Mouse (Mus musculus) yolk sac, embryonic 10.5 days (tissue): Measurements from ENCODE around the gene Rps3a1.

Source experiments
- DNase-seq: peaks from one replicate; pipeline ENCODE4 v3.0.0-alpha.2; 2017; ENCODE audit warnings: low spot score

The Rps3a1 gene

DNA sequence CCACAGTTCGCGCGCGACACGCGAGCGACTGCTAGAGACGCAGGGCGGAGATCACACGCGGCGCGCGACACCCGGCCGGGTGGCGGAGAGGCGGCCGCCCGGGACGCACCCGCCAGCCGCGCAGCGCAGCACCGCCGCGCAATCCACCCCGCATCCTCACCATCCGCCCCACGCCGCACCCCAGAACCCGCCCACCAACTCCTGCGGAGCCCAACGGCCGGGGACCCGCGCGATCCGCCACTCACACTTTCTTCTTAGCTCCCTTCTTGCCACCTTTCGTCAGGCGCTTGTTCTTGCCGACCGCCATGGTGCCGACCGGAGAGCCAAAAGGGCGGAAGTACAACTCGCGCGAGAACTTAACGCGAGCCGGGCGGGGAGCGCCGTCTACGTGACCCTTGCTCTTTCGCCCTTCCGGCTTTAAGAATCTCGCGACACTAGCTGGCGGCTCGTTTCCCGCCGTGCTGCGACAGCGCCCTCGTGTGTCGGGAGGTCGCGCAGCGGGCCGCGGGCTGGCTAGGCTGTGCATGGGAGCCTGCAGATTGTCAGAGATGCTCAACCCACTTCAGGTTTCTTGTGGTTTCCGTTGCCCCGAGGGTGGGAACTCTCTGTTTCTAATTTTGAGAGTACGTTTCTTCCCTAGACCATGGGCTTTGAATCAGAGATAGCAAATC lies at the start of gene Rps3a1:
TSS of gene Rps3a1 (minus strand) at position 440 of the 671 bp plus-strand sequence.
- DNase-seq, result peak; percentile 95

DNA sequence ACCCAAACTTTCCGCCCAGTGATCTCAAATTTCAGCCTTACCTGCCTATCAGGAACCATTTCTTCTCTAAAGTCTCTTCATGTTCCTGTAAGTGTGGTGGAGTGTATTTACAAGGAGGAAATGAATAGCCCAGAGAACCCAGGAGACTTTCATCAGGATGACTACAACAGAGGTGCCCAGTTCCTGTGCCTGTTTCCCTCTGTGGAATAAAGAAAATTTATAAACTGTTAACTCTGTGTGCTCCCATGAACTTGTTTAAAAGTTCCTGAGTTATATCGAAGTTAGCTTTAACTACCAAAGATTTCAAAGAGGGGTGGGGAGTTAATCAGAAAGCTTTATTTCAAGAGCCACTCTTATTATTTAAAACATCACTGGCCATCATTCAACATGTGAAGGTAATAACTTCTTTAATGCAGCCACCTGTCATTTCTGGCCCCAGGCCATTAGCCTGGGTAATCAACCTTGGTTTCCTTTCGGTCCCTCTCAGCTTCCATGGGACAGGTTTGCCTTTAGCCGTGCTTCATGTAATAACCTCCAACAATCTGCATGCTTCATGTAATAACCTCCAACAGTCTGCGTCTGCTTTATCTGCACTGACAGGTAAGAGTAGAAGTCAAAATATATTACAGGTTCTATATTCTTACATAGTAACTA lies 45.4 kb upstream of the Rps3a1 start:
- no peak for DNase-seq

DNA sequence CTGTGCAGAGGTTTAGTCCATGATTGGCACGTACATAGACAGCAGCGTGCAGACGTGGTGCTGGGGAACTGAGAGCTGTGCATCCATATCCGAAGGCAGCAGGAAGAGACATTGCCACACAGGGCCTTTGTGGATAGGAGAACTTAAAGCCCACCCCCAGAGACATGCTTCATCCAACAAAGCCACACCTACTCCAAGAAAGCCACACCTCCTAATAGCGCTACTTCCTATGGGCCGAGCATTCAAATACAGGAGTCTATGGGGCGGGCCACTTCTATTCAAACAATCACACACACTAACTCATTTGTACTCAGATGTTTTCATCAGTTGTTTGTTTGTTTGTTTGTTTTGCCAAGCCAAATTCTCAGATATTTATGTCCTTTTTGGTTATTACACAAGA lies 42.0 kb upstream of the Rps3a1 start:
- no peak for DNase-seq

DNA sequence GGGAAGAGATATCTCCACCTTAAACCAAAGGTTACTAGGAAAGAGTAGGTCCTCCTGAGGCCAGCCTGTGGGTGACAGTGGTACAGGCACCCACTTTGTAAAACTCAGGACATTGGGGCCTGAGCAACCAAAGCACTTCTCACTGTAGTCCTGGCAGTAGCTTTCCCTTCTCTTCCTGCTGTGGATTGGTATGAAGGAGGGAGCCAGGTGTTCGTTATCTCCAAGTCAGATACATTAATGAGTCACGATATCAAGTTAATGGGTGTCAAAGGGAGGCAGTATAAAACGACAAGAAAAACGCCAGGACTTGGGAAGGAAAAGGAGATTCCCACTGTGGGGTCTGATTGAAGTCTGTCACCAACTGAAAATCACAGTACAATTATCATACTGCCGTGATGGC lies 38.6 kb upstream of the Rps3a1 start:
- DNase-seq, result no peak

DNA sequence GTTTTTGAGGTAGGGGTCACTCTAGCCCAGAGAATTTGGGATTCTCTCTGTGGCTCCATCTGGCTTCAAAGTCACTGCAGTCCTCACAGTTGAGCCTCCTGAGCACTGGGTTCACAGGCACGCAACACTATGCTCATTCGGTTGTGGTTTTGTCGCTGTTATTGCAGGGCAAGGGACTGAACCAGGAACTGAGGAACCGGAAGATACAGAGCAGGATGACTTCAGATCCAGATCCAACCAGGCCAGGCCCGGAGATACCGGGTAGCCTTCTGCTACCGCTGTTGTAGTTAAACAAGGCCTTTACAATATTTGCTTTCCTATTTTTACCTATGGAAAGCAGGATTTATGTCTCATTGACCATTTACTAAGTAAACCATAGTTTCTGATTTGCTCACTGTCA lies 37.2 kb upstream of the Rps3a1 start:
- no peak for DNase-seq

DNA sequence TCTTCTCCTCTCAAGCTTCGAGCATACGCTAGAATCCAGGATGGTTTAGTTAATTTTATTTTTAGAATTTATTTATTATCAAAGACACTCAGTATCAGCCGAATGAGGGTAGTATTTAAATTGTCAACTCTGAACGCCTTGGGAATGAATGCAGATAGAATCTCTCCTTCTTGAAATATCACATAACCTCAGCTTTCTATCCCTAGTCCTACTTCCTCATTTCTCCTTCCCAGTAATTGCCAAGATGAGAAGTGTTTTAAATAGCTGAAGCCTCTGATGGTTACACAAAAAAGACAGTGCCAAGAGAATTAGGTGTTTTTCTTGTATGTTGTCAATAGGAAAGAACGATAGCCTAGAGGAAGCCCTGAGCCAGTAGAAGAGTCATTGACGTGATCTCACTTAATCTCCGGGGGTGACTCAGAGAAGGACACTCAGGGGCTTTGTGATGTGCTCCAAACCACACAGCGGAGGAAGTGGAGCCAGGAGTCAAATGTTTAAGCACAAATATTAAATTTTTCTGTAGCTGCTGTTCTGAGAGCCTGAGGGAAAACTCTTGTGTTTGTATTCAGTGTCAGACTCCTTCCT lies 26.4 kb upstream of the Rps3a1 start:
- no peak for DNase-seq

DNA sequence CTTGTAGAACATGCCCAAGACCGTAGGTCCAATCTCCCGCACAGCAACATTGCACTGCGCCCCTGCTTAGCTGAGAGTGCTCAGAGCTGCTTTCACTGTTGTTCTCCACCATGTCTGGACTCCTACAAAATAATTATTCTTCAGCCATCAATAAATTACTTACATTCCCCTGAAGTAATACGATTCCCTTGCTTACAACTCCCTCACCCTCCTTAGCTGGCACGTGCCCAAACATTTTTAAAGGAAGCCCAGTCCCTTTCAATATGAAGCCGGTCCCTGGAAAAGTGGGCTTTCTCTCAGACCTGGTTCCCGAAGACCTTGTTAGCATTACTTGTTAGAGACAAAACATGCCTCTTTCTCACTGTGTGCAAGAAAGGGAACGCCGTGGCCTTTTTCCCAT lies 7.0 kb upstream of the Rps3a1 start:
- DNase-seq, result no peak

DNA sequence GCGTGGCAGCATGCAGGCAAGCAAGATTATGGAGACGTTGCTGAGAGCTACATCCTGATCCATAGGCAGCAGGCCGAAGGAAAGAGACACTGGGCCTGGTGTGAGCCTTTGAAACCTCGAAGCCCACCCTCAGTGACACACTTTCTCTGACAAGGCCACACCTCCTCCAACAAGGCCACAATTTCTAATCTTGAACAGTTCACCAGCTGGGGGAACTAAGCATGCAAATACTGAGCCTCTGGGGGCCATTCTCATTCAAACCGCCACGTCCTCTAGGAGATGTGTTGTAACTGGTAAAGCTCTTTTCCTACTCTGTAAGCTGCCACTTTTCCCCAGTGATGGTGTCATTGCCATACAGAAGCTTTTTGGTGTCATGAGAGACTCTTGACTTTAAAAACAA lies 6.6 kb upstream of the Rps3a1 start:
- DNase-seq, result no peak

DNA sequence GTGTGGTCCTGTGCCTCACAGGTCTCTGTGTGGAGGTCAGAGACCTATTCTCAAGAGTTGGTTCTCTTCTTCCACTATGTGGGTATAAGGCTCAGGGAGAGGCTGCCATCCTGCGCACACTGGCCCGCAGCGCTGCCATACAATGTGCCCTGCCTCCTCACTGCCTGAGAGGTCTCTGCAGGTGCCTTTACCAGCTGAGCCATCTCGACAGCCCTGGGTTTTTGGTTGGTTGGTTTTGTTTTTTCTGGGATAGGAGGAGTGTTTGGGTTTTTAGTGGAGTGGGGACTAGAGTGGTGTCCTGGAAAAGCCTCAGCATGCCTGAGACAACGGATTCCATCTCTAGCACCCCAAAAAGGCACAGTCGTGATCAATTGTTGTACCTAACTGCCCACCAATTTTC lies 841 bp upstream of the Rps3a1 start:
- no peak for DNase-seq

DNA sequence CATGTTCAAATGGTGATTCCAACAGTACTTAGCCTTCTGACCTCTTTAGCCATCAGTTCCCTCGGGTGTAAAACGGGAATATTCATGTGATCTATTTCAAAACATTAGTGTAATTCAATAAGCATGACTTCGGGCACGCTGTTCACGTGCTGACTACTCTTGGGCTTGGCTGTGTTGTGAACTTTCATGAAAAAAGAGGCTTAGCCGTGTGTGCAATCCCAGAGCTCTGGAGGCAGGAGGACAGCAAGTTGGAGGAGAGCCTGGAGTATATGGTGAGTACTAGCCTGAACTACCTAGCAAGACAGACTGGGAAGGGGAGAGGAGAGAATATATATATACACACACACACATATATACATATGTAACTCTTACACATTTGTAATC lies 424 bp upstream of the Rps3a1 start:
- no peak for DNase-seq

DNA sequence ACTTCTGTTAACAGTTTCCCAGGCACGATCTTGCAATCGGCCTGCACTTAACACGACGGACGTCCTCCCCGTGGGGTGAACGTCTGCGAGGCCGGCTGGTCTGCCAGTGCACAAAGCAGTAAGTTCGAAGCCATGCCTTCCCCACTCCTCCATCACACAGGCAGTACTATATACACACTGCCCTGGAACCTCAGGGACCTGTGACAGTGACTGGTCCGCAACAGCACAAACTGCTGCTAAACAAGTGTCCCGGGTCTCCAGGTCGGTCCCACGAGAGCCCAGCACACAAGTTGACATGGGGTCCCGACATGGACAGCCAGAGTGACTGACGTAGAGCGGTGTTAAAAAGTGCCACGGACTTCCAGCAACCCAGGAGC lies 628 bp downstream of the Rps3a1 start:
- no peak for DNase-seq

DNA sequence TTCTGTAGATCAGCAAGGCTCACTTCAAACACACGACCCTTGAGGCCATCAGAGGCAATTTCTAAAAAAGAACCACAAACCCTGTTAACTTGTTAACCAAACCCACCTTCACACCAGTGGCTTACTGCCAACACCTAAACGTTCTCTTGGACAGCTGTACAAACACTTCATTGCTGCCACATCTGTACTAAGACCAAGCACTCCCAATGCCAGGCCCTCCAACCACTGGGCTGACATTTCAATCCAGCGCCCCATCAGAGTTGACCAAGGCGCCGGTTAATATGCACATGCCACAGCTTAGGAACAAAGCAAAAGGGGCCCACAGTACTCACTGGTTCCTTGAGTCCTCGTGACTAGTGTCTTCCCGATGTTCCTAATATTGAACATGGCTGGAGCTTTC lies 1.1 kb downstream of the Rps3a1 start:
- no peak for DNase-seq

DNA sequence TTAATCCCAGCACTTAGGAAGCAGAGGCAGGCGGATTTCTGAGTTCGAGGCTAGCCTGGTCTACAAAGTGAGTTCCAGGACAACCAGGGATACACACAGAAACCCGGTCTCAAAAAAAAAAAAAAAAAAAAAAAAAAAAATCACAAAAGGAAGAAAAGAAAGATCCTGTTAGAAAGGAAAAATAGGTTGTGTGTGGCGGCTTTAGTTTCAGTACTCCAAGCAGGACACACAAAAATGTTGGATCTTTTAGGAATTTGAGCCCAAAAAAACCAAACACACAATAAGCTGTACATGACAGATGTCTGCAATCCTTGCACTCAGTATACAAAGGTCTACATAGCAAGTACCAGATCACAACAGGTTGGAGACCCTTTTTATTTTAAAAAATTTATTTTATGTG lies 2.8 kb downstream of the Rps3a1 start:
- DNase-seq, result no peak

DNA sequence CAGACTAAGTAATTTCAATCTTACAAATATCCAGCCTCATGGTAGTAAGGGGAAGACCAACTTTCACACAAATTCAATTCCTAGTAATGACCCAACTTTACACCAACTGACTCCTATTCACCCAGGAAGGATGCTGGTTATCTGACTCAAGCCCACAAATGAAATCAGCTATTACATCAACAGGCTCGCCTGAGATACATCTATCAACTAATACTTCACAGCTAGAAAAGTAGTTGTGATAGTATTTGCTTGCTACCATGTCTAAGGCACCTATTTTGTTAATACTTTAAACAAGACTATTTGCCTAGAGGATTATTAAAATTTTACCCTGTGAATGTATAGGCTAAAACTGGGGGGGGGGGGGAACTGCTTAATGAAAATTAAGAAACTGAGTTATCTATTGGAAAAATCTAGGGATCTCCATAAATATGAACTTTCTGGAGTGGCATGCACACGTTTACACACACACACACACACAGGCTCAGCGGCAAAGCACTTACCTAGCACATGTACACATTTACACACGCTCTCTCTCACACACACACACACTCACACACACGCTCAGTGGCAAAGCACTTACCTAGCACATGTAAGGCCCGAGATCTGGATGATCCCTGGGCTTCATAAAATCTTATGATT lies 5.4 kb downstream of the Rps3a1 start:
- DNase-seq, result no peak

DNA sequence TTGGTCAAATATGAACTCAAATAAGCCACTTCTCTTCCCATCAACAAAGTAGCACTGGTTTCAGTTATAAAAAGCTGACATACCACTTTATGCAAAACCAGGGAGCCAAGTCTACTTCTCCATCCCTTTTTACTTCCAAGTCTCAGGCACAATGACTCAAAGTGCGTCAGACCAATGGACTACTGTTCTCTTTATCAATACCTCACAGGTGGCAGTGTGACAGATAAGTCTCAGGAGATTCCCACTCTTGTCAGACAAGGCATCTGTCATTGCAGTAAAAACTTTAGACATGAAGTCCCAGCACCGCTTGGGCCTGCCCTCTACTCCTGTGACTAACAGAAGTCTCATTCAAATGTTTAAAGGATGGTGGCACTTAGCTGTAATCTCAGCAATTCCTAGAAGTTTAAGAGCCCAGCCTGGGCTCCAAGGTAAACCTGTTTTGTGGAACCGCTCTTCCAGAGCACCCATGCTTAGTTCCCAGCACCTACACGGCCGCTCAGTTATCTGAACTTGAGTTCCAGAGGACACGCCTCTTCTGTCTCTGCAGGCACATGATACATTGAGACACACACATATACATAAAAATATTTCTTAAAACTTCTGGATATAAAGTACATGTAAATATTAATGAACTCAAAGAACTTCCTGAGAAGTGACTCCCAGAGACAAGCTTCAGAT lies 6.5 kb downstream of the Rps3a1 start:
- no peak for DNase-seq

DNA sequence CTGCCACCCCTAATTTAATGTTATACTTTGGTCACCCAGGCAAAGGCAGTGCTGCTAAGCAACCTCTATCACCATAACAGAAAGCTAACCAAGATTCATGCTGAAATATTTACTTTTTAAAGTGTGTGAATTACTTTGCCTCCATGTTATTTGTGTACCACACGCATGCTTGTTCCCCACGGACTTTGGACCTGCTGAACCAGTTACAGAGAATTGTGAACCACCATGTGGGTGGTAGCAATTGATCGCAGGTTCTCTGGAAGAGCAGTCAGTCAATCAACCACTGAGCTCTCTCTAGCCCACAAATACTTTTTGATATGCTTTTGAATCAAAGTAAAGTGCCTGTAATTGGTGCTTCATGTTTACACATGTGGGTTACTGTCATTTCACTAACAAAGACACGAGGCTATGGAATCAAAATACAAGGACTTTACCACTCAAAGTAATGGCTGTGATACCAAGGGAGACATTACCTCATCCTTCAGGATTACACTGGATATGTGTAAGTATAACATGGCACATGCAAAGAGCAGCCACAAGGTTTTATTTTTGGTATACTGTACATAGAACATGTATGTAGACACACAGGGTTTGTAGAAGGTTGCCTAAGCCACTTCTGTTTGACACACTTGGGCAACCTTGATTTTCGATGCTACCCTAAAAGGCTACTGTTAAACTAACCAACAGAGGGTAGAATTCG lies 7.4 kb downstream of the Rps3a1 start:
- no peak for DNase-seq

DNA sequence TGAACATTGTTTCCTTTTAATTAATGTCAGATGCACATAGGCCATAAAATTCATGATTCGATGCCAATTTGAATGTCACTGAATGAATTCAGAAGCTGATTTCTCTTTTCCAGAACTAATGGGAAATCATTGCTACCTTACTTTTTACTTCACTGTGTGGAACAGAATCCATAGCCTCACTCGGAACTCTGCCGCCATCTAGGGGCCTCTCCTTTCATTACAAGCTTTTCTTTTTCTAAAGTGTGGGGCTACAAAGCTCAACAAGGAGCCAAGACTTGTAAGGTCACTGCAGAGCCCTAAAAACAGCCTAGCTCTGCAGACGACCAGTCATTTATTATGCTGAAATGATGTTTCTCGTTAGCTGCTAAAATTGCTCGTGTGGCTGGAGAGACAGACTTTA lies 12.7 kb downstream of the Rps3a1 start:
- peak; percentile 63 for DNase-seq

DNA sequence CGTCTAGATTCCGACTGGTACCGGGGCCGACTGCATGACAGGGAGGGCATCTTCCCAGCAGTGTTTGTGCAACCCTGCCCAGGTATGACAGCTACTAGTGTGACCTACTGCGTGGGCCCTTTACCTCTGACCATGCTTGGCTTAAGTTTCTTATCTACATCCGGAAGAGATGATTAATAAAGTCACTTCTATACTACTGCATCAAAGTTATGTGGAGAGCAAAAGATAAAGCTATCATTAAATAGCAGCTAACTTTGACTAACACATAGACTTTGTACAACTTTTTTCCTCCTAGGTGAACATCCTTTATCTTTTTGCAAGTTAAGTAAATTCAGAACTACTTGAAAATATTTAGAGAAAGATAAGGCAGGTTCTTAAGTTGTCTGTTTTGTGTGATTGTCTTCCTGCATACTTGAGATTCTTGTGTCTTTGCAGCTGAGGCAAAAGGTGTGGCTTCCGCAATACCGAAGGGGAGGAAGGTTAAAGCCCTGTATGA lies 19.2 kb downstream of the Rps3a1 start:
- DNase-seq, result no peak

DNA sequence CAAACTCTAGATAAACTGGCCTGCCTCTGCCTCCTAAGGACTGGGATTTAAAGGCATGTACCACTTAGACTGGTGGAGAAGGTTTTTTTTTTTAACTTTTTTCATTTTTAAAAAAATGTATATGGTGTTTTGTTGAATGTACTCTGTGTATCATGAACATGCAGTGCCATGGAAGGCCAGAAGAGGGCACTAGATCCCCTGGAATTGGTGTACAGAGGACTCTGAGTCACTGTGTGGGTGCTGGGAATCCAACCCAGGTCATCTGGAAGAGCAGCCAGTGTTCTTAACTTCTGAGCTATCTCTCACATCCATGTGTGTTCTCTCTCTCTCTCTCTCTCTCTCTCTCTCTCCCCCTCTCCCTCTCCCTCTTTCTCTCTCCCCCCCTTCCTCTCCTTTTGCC lies 20.3 kb downstream of the Rps3a1 start:
- no peak for DNase-seq

DNA sequence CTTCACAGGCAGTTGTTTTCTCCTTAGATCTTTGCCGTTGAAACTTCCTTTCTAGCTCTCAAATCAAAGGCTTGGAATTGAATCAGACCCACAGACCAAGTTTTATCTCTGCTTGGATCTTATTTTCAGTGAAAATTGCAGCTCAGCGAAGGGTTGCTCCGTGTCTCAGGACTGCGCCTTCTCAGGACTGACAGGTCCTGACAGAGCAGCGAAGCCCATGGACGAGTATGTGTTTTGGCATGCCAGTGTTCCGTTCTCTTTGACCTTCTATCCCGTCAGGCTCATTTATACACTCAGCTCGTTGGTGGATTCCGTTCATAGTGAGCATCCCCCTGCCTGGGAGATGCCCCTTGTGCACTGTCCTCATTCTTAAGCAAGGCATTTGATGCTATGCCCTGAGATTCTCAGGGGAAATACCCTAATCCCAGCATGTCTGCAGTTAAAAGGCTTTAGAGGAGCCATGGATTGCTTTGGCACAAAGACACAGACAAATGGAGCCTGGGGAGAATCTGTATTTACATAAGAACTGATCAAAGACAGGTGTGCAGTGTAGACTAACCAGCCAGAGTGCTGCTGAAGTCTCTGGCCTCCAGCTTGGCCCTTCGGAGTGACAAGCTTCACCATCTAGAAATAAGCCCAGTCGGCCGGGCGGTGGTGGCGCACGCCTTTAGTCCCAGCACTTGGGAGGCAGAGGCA lies 23.1 kb downstream of the Rps3a1 start:
- no peak for DNase-seq

DNA sequence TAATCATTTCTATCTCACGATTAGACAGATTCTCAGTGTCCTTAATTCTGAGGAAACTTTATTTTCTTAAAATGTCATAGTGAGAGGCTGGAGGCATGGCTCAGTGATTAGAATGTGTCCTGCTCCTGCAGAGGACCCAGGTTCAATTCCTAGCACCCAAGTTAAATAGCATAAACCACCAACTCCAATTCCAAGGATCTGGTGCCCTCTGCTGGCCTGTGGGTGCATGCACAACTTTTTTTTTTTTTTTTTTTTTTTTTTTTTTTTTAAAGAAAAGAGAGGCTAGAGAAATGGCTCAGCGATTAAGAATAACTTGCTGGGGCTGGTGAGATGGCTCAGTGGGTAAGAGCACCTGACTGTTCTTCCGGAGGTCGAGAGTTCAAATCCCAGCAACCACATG lies 25.6 kb downstream of the Rps3a1 start:
- DNase-seq, result no peak
